Mouse (Mus musculus) forebrain, embryonic 16.5 days (tissue): ENCODE measurements around the gene Olfml3. TPM values are rescaled to one million over a fixed set of nuclear protein-coding genes. Genes with fewer than 3 reads are reported as not detected.
A peak's percentile ranks its signal among the peaks of the same experiment; 100 is the strongest.

Experiments used
- ATAC-seq: fragments of 200-750 bp; cut with Nextera tagmentation; 2 replicates; pipeline ENCODE4 v1.8.0; 2017; ENCODE audit warnings: mild to moderate bottlenecking, moderate library complexity
- H3K27ac ChIP-seq: fragments of 300-500 bp; sonication (generic); 2 replicates; pipeline ENCODE4 v1.5.1; 2014; ENCODE audit warnings: low read length, control low read depth
- H3K27me3 ChIP-seq: fragments of 300-500 bp; sonication (generic); replicated peaks from 2 replicates; pipeline ENCODE4 v1.6.1; 2014; ENCODE audit warnings: low read length; ENCODE audit not compliant: control insufficient read depth, insufficient read depth
- H3K36me3 ChIP-seq: fragments of 300-500 bp; sonication (generic); 2 replicates; pipeline ENCODE4 v1.6.1; 2014; ENCODE audit not compliant: control insufficient read depth, insufficient read depth
- H3K4me1 ChIP-seq: fragments of 300-500 bp; sonication (generic); replicated peaks from 2 replicates; pipeline ENCODE4 v1.6.1; 2014; ENCODE audit warnings: low read length; ENCODE audit not compliant: control insufficient read depth, insufficient read depth
- H3K4me2 ChIP-seq: fragments of 300-500 bp; sonication (generic); 2 replicates; pipeline ENCODE4 v1.6.1; 2014; ENCODE audit warnings: mild to moderate bottlenecking, low read length, control low read depth
- H3K4me3 ChIP-seq: fragments of 300-500 bp; sonication (generic); replicated peaks from 2 replicates; pipeline ENCODE4 v1.5.1; 2014; ENCODE audit warnings: mild to moderate bottlenecking, low read length, control low read depth
- H3K9ac ChIP-seq: fragments of 300-500 bp; sonication (generic); replicated peaks from 2 replicates; pipeline ENCODE4 v1.6.1; 2014; ENCODE audit warnings: low read depth, low read length, control low read depth
- H3K9me3 ChIP-seq: fragments of 300-500 bp; sonication (generic); 2 replicates; pipeline ENCODE4 v1.6.1; 2016; ENCODE audit warnings: low read length; ENCODE audit not compliant: control insufficient read depth
- WGBS: fragments of 180-500 bp; shearing (Covaris S2); extraction: QIAGEN DNeasy Blood & Tissue Kit; methylation state at CpG from one replicate; pipeline ENCODE4 v1.1.7; 2014; 5-methylcytosine and 5-hydroxymethylcytosine counted together
- polyA plus RNA-seq: library from polyadenylated mRNA; unstranded; fragments of >200 nt; fragmentation: Nextera tagmentation; extraction: Ambion mirVana; gene quantifications from 2 replicates; pipeline ENCODE4 v1.2.1, GENCODE M21; 2015

The Olfml3 gene
- polyA plus RNA-seq, 1 experiment from 2014 or later: 5.1 TPM

DNA sequence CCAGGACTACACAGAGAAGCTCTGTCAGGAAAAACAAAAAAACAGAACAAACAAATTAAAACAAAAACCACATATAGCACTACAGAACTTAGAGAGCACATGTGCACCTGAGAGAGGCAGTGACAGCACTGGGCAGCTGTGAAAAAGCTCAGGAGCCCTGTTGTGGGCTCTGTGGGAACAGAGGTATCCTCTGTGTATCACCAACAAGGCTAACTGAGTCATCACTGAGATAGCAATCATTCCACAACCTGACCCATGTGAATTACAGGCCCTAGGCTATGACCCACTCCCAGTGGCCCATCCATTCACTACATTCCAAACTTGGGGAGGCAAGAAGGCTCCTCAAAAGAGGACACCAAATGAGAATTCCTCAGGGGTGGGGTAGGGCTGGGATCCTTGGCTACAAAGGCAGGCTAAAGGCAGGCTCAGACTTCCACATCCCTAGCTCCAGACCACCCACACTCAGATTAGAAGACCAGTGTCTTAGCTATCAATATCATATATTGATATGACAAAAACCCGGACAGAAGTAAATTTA, 41.3 kb downstream of the Olfml3 start:
- Histone ChIP-seq H3K4me1 (no peaks in the 10 kb centered on the region), H3K27ac (no peak overlapping the region), H3K9ac (no peak overlapping the region), H3K4me2 (no peak overlapping the region), H3K9me3 (no peaks in the 10 kb centered on the region), H3K4me3 (no peak overlapping the region), H3K27me3 (no peaks in the 10 kb centered on the region), H3K36me3 (no peaks in the 10 kb centered on the region)
- ATAC-seq: no peak
- WGBS: 75% methylated on average over 1 of the region's 1 CpGs

DNA sequence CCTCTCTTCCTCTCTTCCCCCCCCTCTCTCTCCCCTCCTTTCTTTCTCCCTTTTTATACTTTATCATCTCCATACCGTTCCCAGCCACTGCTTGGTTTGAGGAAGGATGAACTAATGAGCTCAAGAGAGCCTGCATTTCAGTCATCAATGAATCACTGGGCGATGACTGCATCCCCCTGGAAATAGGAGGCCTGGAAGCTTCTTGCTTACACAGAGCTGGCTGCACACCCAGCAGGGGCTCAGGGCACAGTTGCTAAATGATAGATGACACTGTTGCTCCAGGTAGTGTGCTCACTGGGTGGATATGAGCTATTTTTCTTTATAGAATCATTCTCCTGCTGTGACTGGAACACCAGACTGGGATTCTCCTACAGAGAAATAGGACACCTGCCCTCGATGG, 42.2 kb downstream of the Olfml3 start:
- Histone ChIP-seq H3K4me3 (no peak overlapping the region), H3K4me2 (no peak overlapping the region)
- WGBS: 48% methylated on average over 3 of the region's 3 CpGs

DNA sequence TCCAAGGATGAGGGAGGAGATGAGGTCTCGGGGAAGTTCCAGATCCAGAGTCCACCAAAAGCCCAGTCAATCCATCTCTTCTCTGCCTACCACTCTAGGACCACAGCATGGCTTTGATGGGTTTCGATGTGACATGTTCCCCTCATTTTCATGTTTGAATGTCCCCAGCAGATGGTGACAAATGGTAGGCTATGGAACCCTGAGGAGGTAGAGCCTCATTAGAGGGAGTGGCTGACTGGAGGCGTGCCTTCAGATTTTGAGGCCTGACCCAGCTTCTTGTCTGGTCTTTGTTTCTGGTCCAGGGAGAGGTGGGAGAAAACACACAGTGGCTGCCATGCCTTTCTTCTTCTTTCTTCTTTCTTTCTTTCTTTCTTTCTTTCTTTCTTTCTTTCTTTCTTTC, 47.3 kb downstream of the Olfml3 start:
- Histone ChIP-seq H3K36me3 (no peaks in the 10 kb centered on the region), H3K9me3 (no peaks in the 10 kb centered on the region), H3K4me2 (no peak overlapping the region), H3K27me3 (no peaks in the 10 kb centered on the region), H3K27ac (no peak overlapping the region), H3K9ac (no peak overlapping the region), H3K4me1 (no peaks in the 10 kb centered on the region), H3K4me3 (no peak overlapping the region)
- ATAC-seq: no peak
- WGBS: 72% methylated on average over 3 of the region's 3 CpGs

More for the DNA sequence above, 42.2 kb downstream of the Olfml3 start:
- no peaks in the 10 kb centered on the region for H3K9me3 ChIP-seq
- ATAC-seq: no peak
- no peak overlapping the region for H3K9ac ChIP-seq
- no peaks in the 10 kb centered on the region for H3K36me3 ChIP-seq
- no peaks in the 10 kb centered on the region for H3K4me1 ChIP-seq
- no peak overlapping the region for H3K27ac ChIP-seq
- no peaks in the 10 kb centered on the region for H3K27me3 ChIP-seq

DNA sequence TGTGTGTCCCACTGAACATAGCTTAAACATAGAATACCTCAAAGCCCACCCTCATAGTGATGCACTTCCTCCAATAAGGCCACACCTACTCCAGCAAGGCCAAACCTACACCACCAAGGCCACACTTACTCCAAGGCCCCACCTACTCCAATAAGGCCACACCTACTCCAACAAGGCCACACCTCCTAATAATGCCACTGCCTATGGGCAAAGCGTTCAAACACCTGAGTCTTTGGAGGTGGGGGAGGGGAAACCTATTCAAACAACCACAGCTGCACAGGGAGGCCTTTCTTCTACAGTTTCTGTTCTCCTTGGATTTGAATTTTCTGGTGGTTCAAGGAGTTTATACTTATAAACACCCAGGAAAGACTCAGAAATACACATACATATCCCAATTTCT, 48.8 kb downstream of the Olfml3 start:
- Histone ChIP-seq H3K36me3 (no peaks in the 10 kb centered on the region), H3K9me3 (no peaks in the 10 kb centered on the region), H3K9ac (no peak overlapping the region), H3K4me2 (no peak overlapping the region), H3K27me3 (no peaks in the 10 kb centered on the region), H3K27ac (no peak overlapping the region), H3K4me1 (no peaks in the 10 kb centered on the region), H3K4me3 (no peak overlapping the region)
- 90% methylated on average over 1 of the region's 1 CpGs for WGBS
- no peak for ATAC-seq

DNA sequence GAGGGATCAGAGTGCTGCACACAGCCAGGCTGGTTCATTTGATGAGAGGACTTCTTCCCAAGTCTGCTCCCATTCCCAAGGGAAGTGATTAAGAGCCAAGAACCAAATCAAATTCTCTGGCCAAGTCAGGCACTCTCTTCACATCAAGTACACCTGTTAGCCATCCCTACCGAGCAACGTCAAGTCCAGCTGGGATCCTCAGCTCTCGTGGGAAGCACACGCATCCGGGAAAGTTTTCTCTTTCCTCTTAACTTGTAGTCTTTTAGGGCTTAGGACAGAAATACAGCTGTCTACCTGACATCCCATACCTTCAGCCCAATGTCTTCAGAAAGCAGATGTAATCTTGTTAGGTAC, 53.9 kb downstream of the Olfml3 start:
- no peaks in the 10 kb centered on the region for H3K36me3 ChIP-seq
- no peak overlapping the region for H3K9ac ChIP-seq
- no peak overlapping the region for H3K4me2 ChIP-seq
- no peak for ATAC-seq
- no peaks in the 10 kb centered on the region for H3K27me3 ChIP-seq
- WGBS: 43% methylated on average over 5 of the region's 5 CpGs
- H3K27ac ChIP-seq: no peak overlapping the region
- no peaks in the 10 kb centered on the region for H3K9me3 ChIP-seq
- H3K4me1 ChIP-seq: peaks cover 7% of the 10 kb centered on the region; the same call in 1 of the 2 replicates
- H3K4me3 ChIP-seq: no peak overlapping the region

DNA sequence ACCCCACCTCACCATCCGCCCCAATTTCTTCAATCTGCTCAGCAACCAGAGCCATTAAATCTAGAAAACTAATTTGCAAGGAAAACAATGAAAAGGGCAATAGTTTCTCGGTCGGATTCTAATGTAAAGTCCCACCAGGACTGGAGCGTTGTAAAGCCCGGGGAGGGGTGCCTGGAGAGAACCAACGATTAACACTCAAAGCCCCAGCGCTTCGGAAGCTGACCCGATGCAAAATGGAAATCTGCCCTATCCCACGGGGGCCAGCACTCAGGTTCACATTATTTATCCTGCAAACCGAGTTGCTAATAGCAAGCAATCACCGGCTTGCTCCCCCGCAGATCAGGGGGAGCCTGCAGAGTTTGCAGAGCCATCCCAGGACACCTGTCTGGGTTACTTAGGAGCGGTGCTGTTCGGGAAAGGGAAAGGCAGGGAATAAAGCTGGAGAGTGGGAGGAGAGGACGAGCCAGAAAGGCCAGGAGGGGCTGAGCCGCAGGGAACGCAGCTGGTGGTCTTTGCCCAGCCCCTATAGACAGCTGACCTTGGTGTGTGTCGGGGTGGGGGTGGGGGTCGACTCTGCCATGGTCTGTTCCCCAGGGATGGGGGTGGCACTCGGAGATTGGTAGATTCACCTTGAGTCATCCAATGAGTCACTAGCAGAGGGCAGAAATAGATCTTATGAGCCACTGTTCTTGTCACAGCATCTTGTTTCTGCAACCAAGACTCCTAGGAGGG, 54.4 kb downstream of the Olfml3 start:
- 0 out of 2 replicates have a peak, but pooled peaks have one; percentile 18 for ATAC-seq
- Histone ChIP-seq H3K4me2 (peak overlapping the region; percentile 38), H3K9me3 (no peaks in the 10 kb centered on the region), H3K27ac (no peak overlapping the region), H3K4me1 (peaks cover 7% of the 10 kb centered on the region; the same call in 1 of the 2 replicates), H3K9ac (no peak overlapping the region), H3K27me3 (no peaks in the 10 kb centered on the region), H3K4me3 (no peak overlapping the region), H3K36me3 (no peaks in the 10 kb centered on the region)
- WGBS: 4% methylated on average over 21 of the region's 21 CpGs

DNA sequence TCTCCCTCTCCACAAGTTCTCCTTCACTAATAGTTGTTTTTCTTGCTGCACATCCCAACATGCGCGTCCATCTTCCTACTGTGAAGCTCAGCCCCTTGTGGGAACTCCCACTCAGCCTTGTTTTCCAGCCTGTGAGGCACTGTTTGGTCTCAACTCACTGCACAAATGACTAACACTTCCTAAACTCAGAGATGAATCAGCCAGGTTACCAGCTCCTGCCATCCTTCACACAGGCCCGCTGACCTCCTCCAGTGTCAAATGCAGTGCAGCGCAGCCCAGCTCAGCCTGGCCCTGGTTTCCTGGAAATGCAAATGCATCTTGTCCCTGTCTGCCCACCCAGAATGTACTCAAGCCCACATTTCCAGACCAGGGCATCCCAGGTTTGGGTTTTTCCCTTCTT, 55.3 kb downstream of the Olfml3 start:
- no peak for ATAC-seq
- Histone ChIP-seq H3K9ac (no peak overlapping the region), H3K4me3 (no peak overlapping the region), H3K27ac (no peak overlapping the region), H3K9me3 (no peaks in the 10 kb centered on the region), H3K4me2 (no peak overlapping the region), H3K36me3 (no peaks in the 10 kb centered on the region), H3K27me3 (no peaks in the 10 kb centered on the region), H3K4me1 (peaks cover 7% of the 10 kb centered on the region; the same call in 1 of the 2 replicates)
- 55% methylated on average over 4 of the region's 4 CpGs for WGBS

DNA sequence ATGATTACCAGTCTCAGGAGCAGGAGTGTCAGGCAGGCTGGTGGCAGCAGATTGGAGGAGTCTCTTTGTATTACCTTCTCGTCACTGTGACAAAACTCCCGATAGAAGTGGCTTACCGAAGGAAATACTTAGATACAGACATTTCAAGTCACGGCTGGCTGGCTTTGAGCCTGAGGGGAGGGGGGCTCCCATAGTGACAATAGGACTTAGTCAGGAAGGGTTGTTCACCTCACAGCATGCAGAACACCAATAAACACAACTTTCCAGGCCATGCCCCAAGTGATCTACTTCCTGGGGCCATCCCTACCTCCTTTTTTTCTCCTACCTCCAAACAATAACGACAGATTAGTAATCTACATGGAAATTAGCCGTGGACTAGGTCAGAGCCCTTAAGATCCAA, 59.0 kb downstream of the Olfml3 start:
- no peak overlapping the region for H3K27ac ChIP-seq
- H3K27me3 ChIP-seq: no peaks in the 10 kb centered on the region
- 8% methylated on average over 6 of the region's 6 CpGs for WGBS
- peaks cover 7% of the 10 kb centered on the region; the same call in 1 of the 2 replicates for H3K4me1 ChIP-seq
- H3K9ac ChIP-seq: no peak overlapping the region
- ATAC-seq: no peak
- H3K36me3 ChIP-seq: no peaks in the 10 kb centered on the region
- H3K4me2 ChIP-seq: no peak overlapping the region
- H3K9me3 ChIP-seq: no peaks in the 10 kb centered on the region
- no peak overlapping the region for H3K4me3 ChIP-seq

DNA sequence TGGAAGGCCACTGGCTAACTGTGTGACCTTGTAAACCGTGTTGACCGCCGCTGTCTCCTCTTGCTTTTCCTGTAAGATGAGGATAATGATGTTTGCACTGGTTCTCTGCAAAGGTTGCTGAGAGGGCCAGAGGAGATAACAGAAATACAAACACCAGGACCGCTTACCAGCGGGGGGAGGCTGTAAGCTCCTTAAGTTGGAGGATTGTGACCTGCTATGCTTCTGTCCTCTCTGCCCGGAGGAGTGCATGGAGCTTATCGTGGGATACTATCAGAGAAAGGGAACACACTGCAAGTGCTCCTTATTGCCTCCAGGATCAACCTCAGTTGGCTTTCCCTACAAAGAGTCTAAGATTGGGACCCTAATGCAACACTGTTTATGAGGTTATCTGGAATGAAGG, 65.1 kb downstream of the Olfml3 start:
- Histone ChIP-seq H3K9ac (no peak overlapping the region), H3K4me3 (no peak overlapping the region), H3K4me2 (no peak overlapping the region), H3K36me3 (no peaks in the 10 kb centered on the region), H3K27ac (no peak overlapping the region), H3K4me1 (no peaks in the 10 kb centered on the region), H3K9me3 (no peaks in the 10 kb centered on the region), H3K27me3 (no peaks in the 10 kb centered on the region)
- no peak for ATAC-seq
- 45% methylated on average over 7 of the region's 7 CpGs for WGBS
